Mouse (Mus musculus) heart, embryonic 13.5 days (tissue): Measurements from ENCODE around the gene Tubd1. TPM values are rescaled to one million over a fixed set of nuclear protein-coding genes. Genes with fewer than 3 reads are reported as not detected.

ENCODE experiments used
- ATAC-seq: fragments of 200-750 bp; cut with Nextera tagmentation; 2 replicates; pipeline ENCODE4 v1.8.0; 2017; ENCODE audit warnings: moderate TSS enrichment; ENCODE audit not compliant: insufficient number of reproducible peaks, low FRiP score, low TSS enrichment; ENCODE audit errors: extremely low read depth
- H3K27ac ChIP-seq: fragments of 300-500 bp; sonication (generic); replicated peaks from 2 replicates; pipeline ENCODE4 v1.5.1; 2015; ENCODE audit warnings: moderate library complexity, mild to moderate bottlenecking, inconsistent platforms
- H3K27me3 ChIP-seq: fragments of 300-500 bp; sonication (generic); replicated peaks from 2 replicates; pipeline ENCODE4 v1.6.1; 2015; ENCODE audit warnings: mild to moderate bottlenecking, inconsistent platforms
- H3K36me3 ChIP-seq: fragments of 300-500 bp; sonication (generic); 2 replicates; pipeline ENCODE4 v1.6.1; 2015; ENCODE audit warnings: mild to moderate bottlenecking, inconsistent platforms
- H3K4me1 ChIP-seq: fragments of 300-500 bp; sonication (generic); 2 replicates; pipeline ENCODE4 v1.6.1; 2015; ENCODE audit warnings: inconsistent platforms
- H3K4me2 ChIP-seq: fragments of 300-500 bp; sonication (generic); 2 replicates; pipeline ENCODE4 v1.6.1; 2015; ENCODE audit warnings: inconsistent platforms, mild to moderate bottlenecking, moderate library complexity
- H3K4me3 ChIP-seq: fragments of 300-500 bp; sonication (generic); 2 replicates; pipeline ENCODE4 v1.5.1; 2015; ENCODE audit warnings: moderate library complexity, mild to moderate bottlenecking, inconsistent platforms
- H3K9ac ChIP-seq: fragments of 300-500 bp; sonication (generic); 2 replicates; pipeline ENCODE4 v1.6.1; 2015; ENCODE audit warnings: inconsistent platforms, mild to moderate bottlenecking, moderate library complexity
- H3K9me3 ChIP-seq: fragments of 300-500 bp; sonication (generic); 2 replicates; pipeline ENCODE4 v1.6.1; 2016; ENCODE audit warnings: inconsistent platforms
- WGBS: fragments of 180-500 bp; shearing (Covaris S2); methylation state at CpG from one replicate; pipeline ENCODE4 v1.1.7; 2015; ENCODE audit warnings: mixed read lengths; 5-methylcytosine and 5-hydroxymethylcytosine counted together
- polyA plus RNA-seq: library from polyadenylated mRNA; unstranded; fragments of >200 nt; fragmentation: Nextera tagmentation; extraction: Ambion mirVana; gene quantifications from 2 replicates; pipeline ENCODE4 v1.2.1, GENCODE M21; 2015

Tubd1 gene
- polyA plus RNA-seq, 1 experiment from 2014 or later: 11.5 TPM

DNA sequence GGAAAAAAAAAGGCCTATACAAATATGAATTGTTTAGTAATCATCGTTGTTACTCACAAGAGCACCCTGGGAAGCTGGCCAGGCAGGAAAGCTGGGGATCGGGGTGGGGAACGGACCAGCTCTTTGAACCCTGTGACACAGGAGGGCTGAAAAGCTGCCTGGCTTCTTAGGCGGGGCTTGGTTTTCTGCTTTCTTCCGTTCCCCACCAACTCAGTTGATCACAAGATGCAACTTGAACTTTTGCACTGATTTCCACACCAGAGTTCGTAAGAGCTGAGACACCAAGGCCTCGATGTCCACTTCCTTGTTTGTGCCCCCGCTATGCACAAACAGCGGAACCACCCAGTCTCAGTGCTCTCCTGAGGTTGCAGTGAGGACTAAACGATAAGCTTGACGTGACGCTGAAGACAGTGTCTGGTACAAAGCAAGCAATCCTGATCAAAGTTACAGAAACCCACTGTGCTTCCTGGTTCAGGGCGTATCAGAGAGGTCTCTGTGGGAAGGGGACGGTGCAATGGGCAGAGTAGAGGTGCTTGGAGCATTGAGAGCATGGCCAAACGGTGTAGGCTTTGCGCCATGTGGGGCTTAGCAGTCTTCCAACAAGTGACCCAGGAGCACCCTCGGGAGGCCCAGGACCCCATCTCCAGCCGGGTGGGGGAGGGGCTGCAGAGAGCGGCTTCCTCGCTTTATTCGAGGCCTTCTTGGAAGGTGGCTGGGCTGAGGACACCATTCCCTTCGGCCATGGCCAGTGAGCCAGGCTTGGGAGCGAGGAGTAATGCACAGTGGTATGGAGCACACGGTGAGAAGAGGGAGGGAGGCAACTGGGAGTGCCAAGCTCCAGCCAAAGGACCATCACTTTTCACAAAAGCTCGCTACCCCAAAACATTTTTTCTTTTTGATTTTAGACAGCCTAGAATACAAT lies 34.3 kb downstream of the Tubd1 start:
- H3K27ac ChIP-seq: peak overlapping the region; percentile 50
- ATAC-seq: no peak
- WGBS: 59% methylated on average over 25 of the region's 25 CpGs

DNA sequence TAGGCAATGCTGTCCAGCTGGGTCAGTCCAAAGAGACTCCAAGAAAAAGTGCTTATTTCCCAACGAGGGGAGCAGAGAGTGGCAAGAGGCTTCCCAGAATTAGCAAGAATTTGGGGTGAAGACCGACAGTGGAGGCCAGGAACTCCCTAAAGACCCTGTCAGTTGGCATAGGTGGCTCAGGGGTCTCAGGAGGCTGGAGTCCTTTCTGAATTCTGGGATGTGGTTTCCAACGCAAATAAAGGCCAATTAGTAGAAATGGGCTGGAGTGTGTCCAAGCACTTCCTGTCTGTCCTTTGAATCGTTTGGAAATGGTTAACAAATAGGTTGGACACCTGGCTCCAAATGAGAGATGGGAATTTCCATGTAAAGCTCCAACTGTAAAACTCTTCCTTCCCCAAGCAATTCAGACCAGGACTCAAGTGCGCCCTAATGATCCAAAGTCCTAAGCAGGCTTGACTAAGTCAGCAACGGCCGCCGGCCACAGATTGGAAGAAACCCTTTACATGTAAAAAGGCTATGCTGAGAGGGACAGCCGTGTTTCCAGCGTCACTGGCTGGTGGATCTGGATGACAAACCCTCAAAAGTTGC lies 35.0 kb downstream of the Tubd1 start:
- Histone ChIP-seq H3K4me3 (no peak overlapping the region), H3K27me3 (no peaks in the 10 kb centered on the region), H3K36me3 (peaks cover 8% of the 10 kb centered on the region; the same call in 1 of the 2 replicates), H3K9me3 (no peaks in the 10 kb centered on the region), H3K9ac (no peak overlapping the region), H3K4me1 (peaks cover 82% of the 10 kb centered on the region), H3K4me2 (no peak overlapping the region), H3K27ac (peak overlapping the region; percentile 50; the same call in 1 of the 2 replicates)
- ATAC-seq: no peak
- WGBS: 79% methylated on average over 10 of the region's 10 CpGs

More for the DNA sequence above, 34.3 kb downstream of the Tubd1 start:
- Histone ChIP-seq H3K36me3 (peaks cover 8% of the 10 kb centered on the region; the same call in 1 of the 2 replicates), H3K9ac (no peak overlapping the region), H3K27me3 (no peaks in the 10 kb centered on the region), H3K4me3 (no peak overlapping the region), H3K9me3 (no peaks in the 10 kb centered on the region), H3K4me2 (no peak overlapping the region), H3K4me1 (peaks cover 80% of the 10 kb centered on the region)

DNA sequence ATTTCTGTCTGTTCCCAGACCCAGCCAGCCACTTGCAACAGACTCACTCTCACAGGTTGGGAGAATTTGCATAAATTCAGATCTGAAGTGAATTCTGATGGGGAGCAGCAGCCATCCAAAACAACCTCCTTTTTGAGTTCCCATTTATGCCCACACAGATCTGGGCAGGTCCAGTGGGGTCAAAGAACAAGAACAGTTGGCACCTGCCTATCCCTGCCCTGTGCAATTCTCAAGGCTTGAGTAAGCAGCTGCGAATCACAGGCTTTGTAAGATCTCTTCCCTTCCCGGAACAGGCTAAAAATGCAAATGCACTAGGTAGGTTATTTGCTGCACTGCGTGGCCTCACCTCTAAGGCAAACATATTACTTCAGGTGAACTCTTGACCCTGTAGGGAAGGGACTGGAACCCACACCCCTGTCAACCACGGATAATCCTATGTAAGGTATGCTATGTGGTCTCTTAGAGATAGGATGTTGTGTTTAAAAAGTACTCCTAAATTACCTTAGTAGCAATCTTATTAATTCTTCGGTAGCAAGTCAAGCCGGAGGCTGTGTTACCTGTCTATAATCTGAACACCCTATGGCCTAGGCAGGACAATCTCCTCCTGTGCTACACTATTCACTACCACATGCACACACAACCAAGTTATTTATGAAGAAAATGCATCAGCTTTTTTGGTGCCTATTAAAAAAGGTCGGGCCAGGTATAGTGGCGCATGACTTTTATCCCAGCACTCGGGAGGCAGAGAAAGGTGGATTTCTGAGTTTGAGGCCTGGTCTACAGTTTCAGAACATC lies 35.7 kb downstream of the Tubd1 start:
- no peak for ATAC-seq
- peak overlapping the region; percentile 73; the same call in 1 of the 2 replicates for H3K4me2 ChIP-seq
- H3K9ac ChIP-seq: peak overlapping the region; percentile 79
- peak overlapping the region; percentile 35; the same call in 1 of the 2 replicates for H3K4me3 ChIP-seq
- H3K9me3 ChIP-seq: no peaks in the 10 kb centered on the region
- H3K4me1 ChIP-seq: peaks cover 87% of the 10 kb centered on the region
- 78% methylated on average over 9 of the region's 9 CpGs for WGBS
- peaks cover 8% of the 10 kb centered on the region; the same call in 1 of the 2 replicates for H3K36me3 ChIP-seq
- peak overlapping the region; percentile 89 for H3K27ac ChIP-seq
- H3K27me3 ChIP-seq: no peaks in the 10 kb centered on the region

DNA sequence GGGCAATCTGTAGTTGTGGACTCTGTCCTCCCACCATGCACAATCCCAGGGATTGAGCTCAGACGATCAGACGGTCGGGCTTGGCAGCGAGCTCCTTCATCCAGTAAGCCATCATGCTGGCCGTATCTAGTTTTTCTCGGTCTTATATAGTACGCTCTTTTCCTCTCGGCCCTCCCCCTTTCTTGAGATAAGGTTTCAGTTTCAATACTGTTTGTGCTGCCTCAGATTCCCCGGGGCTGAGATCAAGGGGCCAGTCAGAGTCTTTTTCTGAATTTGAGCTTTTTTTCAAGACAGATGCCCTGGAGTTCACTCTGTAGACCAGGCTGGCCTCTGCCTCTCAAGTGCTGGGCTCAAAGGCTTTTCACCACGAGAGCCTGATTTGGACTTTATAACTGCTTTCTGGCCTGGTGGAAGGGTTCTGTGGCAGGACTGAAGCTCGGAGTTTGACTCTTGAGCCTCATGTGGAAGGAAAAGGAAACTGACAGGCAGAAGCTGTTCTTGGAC lies 36.5 kb downstream of the Tubd1 start:
- WGBS: 19% methylated on average over 11 of the region's 11 CpGs
- Histone ChIP-seq H3K36me3 (peaks cover 8% of the 10 kb centered on the region; the same call in 1 of the 2 replicates), H3K4me2 (peak overlapping the region; percentile 73), H3K9ac (peak overlapping the region; percentile 79), H3K4me3 (peak overlapping the region; percentile 35), H3K27ac (peak overlapping the region; percentile 89), H3K4me1 (peaks cover 81% of the 10 kb centered on the region), H3K9me3 (no peaks in the 10 kb centered on the region), H3K27me3 (no peaks in the 10 kb centered on the region)
- ATAC-seq: no peak

DNA sequence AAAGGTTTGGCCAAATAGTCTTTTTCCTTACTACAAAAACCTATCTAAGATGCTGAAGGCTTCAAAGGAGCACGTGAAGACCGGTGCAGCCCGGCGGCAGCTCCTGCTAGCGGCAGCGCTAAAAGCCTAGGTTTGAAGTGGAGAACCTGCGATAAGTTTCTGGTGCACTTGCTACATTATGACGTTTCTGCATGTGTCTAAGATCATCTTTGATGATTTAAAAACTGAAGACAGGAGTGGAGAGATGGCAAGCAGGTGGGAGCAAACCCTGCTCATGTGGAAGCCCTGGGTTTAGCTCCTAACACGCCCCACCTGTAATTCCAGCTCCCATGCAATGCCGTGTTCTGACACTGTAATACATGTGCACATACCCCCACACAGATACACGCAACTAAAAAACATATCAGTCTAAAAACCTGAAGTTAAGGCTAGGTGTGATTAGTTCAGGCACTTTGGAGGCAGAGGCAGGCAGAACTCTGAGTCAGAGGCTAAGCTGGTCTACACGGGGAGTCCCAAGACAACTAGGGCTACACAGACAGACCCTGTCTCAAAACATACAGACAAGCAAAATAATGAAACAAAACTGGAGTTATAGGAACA lies 37.3 kb downstream of the Tubd1 start:
- Histone ChIP-seq H3K36me3 (peaks cover 8% of the 10 kb centered on the region; the same call in 1 of the 2 replicates), H3K9me3 (no peaks in the 10 kb centered on the region), H3K9ac (peak overlapping the region; percentile 79), H3K4me2 (peak overlapping the region; percentile 73), H3K4me1 (peaks cover 75% of the 10 kb centered on the region), H3K4me3 (no peak overlapping the region), H3K27ac (peak overlapping the region; percentile 89), H3K27me3 (no peaks in the 10 kb centered on the region)
- ATAC-seq: no peak
- 80% methylated on average over 12 of the region's 12 CpGs for WGBS

DNA sequence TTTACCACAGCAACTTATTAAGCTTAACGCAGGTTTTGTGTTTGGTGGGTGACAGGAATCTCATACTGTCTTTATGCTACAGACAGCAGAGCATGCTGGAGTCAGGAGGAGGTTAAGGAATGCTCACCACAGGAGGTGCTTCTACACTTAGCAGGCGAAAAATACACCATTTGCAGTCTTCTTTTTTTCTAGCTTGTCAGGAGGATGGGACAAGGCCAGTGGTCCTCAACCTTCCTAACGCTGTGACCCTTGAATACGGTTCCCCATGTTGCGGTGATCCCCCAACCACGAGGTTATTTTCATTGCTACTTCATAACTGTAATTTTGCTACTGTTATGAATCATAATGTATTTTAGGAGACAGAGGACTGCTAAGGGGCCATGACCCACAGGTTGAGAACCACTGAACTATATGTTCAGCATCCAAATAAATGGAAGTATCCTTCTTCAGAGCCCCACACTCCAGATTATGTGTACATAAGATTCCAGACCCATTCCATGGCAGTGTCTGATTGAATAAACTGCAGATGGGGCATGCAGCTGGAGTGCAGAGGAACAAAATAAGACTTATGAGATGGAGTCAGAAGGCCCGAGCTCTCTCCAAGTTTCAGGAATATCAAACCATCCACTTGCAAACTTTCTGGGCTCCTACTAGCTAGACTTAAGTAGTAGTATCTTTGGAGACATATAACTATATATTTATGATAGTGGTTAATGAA lies 37.9 kb downstream of the Tubd1 start:
- Histone ChIP-seq H3K4me1 (peaks cover 73% of the 10 kb centered on the region), H3K27me3 (no peaks in the 10 kb centered on the region), H3K27ac (peak overlapping the region; percentile 89), H3K9me3 (no peaks in the 10 kb centered on the region), H3K9ac (no peak overlapping the region), H3K4me2 (peak overlapping the region; percentile 73), H3K4me3 (0 out of 2 replicates have a peak overlapping the region, but pooled peaks have one; percentile 0), H3K36me3 (peaks cover 8% of the 10 kb centered on the region; the same call in 1 of the 2 replicates)
- WGBS: 79% methylated on average over 7 of the region's 7 CpGs
- no peak for ATAC-seq

DNA sequence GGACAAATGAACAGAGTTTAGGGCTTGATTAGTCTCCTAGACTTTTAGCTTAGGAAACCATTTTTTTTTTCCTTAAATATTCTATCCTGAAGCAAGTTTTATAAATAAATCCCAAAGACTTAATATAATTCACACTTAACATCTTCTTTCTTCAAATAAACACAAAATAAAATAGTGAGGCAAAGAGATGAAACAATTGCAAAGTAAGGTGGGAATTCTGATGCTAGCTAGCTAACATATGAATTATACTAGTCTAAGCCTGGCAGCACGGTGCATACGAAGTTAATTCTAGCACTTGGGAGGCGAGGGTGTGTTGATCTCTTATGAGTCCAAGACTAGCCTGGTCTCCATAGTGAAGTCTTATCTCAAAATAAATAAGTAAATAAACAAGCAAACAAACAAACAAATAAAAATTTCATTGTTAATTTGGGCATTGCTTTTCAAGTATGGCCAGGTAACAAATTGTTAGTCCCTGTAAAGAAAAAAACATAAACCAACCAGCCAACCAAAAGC lies 38.6 kb downstream of the Tubd1 start:
- Histone ChIP-seq H3K4me2 (peak overlapping the region; percentile 73), H3K4me3 (peak overlapping the region; percentile 78; the same call in 1 of the 2 replicates), H3K27me3 (no peaks in the 10 kb centered on the region), H3K9me3 (no peaks in the 10 kb centered on the region), H3K4me1 (peaks cover 74% of the 10 kb centered on the region), H3K27ac (0 out of 2 replicates have a peak overlapping the region, but pooled peaks have one; percentile 6), H3K9ac (no peak overlapping the region), H3K36me3 (peaks cover 8% of the 10 kb centered on the region; the same call in 1 of the 2 replicates)
- ATAC-seq: no peak
- WGBS: 87% methylated on average over 3 of the region's 3 CpGs

DNA sequence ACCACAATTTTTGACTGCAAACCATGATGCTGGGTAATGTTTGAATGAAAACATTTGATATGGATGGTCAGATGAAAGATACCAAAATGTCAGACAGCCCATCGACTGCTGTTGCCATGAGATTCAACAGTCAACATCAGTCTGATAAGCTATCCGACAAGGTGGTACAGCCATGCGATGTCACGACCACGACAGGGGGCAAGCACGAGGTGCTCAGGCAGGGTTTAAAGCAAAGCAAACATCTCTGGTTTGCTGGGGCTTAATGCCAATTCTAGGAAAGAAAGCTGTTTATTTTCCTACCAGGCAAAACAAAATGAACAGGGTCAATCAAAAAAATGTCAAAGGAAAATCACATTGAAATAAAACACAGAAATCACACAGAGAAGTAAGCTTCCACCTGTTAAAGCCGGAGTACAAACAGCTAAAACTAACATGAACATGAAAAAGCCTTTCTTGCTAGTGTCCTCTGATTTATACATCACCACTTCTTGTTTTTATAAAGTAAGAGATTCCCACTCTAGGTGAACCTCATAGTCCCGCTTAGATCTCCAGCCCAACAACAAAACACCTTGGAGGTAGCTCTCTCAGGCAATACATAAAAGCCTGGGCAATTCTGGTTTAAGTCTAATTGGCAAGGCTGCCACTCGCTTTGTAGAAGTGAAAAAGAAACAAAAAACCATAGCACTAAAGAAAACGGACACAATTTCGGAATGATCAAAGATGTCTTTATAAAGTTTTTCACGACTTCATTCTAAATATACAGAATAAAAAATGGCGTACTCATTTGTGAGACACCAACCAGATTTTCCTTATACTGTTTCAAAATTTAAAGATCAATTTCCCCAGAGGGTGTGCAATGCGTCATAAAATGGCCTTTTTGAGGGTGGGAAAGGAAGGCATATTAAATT lies 39.5 kb downstream of the Tubd1 start:
- Histone ChIP-seq H3K27ac (peak overlapping the region; percentile 97), H3K27me3 (no peaks in the 10 kb centered on the region), H3K4me2 (peak overlapping the region; percentile 73), H3K4me1 (peaks cover 66% of the 10 kb centered on the region), H3K4me3 (peak overlapping the region; percentile 78), H3K36me3 (peaks cover 8% of the 10 kb centered on the region; the same call in 1 of the 2 replicates), H3K9ac (peak overlapping the region; percentile 97), H3K9me3 (no peaks in the 10 kb centered on the region)
- ATAC-seq: no peak
- 66% methylated on average over 14 of the region's 14 CpGs for WGBS

DNA sequence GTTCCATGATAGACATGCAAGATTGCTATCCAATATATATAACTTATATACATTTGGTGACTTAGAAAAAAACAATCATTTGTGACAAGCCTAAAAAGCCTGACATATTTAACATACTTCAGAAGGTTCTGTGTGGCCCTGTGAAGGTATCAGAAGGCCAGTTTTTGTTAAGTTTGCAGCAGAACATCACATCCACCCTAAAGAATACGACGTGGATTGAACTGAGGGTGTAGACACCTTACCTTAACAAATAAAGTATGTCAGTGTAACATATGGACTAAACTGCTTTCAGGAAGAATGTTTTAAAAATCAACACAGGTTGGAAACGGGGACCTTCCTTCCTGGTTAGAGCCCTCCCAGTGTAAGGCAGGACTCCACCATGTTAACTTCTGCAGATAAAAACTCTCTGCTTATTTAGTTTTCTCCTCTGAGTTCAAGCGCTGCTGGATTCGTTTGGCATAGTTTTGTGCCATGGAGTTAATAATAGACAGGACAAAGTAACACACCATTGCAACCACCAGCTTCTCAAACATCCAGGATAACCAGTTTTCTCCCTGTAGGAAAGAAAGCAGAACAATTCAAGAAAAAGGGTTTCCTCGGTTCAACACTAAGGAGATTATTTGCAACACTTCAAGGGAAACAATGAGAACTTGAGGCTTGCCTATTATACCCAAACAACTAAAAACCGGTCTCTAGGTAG lies 40.3 kb downstream of the Tubd1 start:
- Histone ChIP-seq H3K4me3 (peak overlapping the region; percentile 78), H3K9ac (peak overlapping the region; percentile 97), H3K36me3 (peaks cover 8% of the 10 kb centered on the region; the same call in 1 of the 2 replicates), H3K27me3 (no peaks in the 10 kb centered on the region), H3K4me1 (peaks cover 60% of the 10 kb centered on the region), H3K4me2 (peak overlapping the region; percentile 73), H3K9me3 (no peaks in the 10 kb centered on the region), H3K27ac (peak overlapping the region; percentile 97)
- 43% methylated on average over 7 of the region's 7 CpGs for WGBS
- no peak for ATAC-seq
